Mouse (Mus musculus) bone marrow macrophage, adult 2 months (primary cell): ENCODE measurements around the gene Ccdc188.

ENCODE experiments used
- CTCF ChIP-seq: IDR thresholded peaks from 2 replicates; pipeline ENCODE4 v1.5.1; 2012; ENCODE audit warnings: low read depth, mild to moderate bottlenecking, low read length, moderate library complexity
- POLR2A ChIP-seq: IDR thresholded peaks from 2 replicates; pipeline ENCODE4 v1.6.1; 2012; ENCODE audit warnings: mild to moderate bottlenecking, low read depth, low read length, borderline replicate concordance

GRCm38 (mm10) chr16:18187221-18187620 lies 30.5 kb upstream of the Ccdc188 start:
- TF ChIP-seq POLR2A (no peak), CTCF (no peak)
